16 mouse cellular contexts compared by ENCODE assay signal in the genomic region with DNA sequence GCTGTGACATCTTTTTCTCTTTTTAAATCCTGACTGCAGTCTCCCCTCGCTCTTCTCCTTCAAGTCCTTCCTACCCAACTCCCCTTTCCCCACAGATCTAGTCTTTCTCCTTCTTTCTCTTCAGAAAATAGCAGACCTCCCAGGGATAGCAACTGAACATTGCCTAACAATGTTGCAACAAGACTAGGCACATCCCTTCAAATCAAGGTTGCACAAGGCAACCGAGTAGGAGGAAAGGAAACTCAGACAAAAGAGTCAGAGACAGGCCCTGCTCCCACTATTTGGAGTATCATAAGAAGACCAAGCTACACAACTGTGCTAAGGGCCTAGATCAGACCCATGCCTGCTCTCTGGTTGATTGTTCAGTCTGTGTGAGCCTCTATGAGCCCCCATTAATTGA.
A peak's percentile ranks its signal among the peaks of the same experiment; 100 is the strongest.
DNase-seq lines count a peak whose midpoint lies in the region; ATAC-seq lines count a peak whose summit lies in the region.
"Had no signal": no experiment of that assay in that cellular context is flagged by ENCODE, and none has a peak within 500 bp of the region (broad histone marks: within the 10 kb centered on the region; RNA-seq: fewer than 3 reads in every experiment).

No protein-coding gene starts in this region.

- DNase-seq in heart, adult 11 months = peak; percentile 14
- DNase-seq in heart, postnatal 36 days = no peak
- no peak for DNase-seq in kidney, postnatal 14 days
- no peak for DNase-seq in right cerebral cortex, postnatal 14 days
- DNase-seq: adrenal gland, postnatal 10 days; adrenal gland, postnatal 25 days; cerebellum, adult 11 months; cerebellum, adult 18-20 months; cerebellum, adult 8-10 months; cerebellum, adult 9-11 months; cerebellum, postnatal 14 days; cerebellum, postnatal 36 days; embryo, embryonic 11 days had no signal

- intact Hi-C loops in heart, postnatal 36 days (cut with DNase I) = no loop called here

- peak; percentile 69 for ATAC-seq in megakaryocyte, adult 5-6 weeks (ENCODE audit: poor library complexity, severe bottlenecking)
- ATAC-seq: forebrain, embryonic 14.5 days; forebrain, embryonic 16.5 days had no signal
